Mouse (Mus musculus) forebrain, embryonic 13.5 days (tissue): ENCODE measurements around the gene Lpo. TPM values are rescaled to one million over a fixed set of nuclear protein-coding genes. Genes with fewer than 3 reads are reported as not detected.
A peak's percentile ranks its signal among the peaks of the same experiment; 100 is the strongest.

Experiments
- microRNA counts: library from miRNA; unstranded; fragments of <30 nt; microRNA quantifications from one replicate; lab custom pipeline; 2016
- microRNA-seq: library from miRNA; unstranded; fragments of <30 nt; microRNA quantifications from one replicate; pipeline ENCODE4, GENCODE M21; 2016
- polyA plus RNA-seq: library from polyadenylated mRNA; unstranded; fragments of >200 nt; fragmentation: Nextera tagmentation; extraction: Ambion mirVana; gene quantifications from 2 replicates; pipeline ENCODE4 v1.2.1, GENCODE M21; 2015

Lpo gene
- polyA plus RNA-seq, 1 experiment from 2014 or later = 0.18 TPM

MicroRNA genes within 50 kb of the gene (microRNA counts, 519-probe panel; counts per million panel counts)
- microRNA mmu-miR-142-3p (lab: Ali Mortazavi, UCI) = 3,174 counts per million, percentile 68 among the panel's probes with 10 or more counts
- microRNA mmu-miR-142-5p (lab: Ali Mortazavi, UCI) = 4,555 counts per million, percentile 85 among the panel's probes with 10 or more counts

Small RNAs within 50 kb of the gene (microRNA-seq; reads per million reads assigned to microRNA genes)
- gene Mir142 = not detected
- gene Mir142b = not detected

Other genes starting within 250 kb of the Lpo start
- 49.2 and 54.6 TPM in 2 replicates for gene Mtmr4, start 236.1 kb downstream of the Lpo start, polyA plus RNA-seq
- 0.27 and 0.53 TPM in 2 replicates for gene Hsf5, start 211.1 kb downstream of the Lpo start, polyA plus RNA-seq
- 0.70 and 1.5 TPM in 2 replicates for gene Rnf43, start 165.6 kb downstream of the Lpo start, polyA plus RNA-seq
- 168 and 177 TPM in 2 replicates for gene Supt4a, start 90.7 kb downstream of the Lpo start, polyA plus RNA-seq
- 20.7 and 29.1 TPM in 2 replicates for gene Tspoap1, start 67.7 kb downstream of the Lpo start, polyA plus RNA-seq
- gene Mpo, start 34.7 kb downstream of the Lpo start, polyA plus RNA-seq = 0.17 and 0.44 TPM in 2 replicates
- 11.8 and 15.5 TPM in 2 replicates for gene Mks1, start 24.9 kb upstream of the Lpo start, polyA plus RNA-seq
- not detected in 2 replicates for gene Epx, start 47.2 kb upstream of the Lpo start, polyA plus RNA-seq
- gene Olfr462, start 64.0 kb upstream of the Lpo start, polyA plus RNA-seq = not detected in 2 replicates
- gene Olfr463, start 69.1 kb upstream of the Lpo start, polyA plus RNA-seq = not detected in 2 replicates
- gene Olfr464, start 92.7 kb upstream of the Lpo start, polyA plus RNA-seq = not detected in 2 replicates
- 32.4 and 37.0 TPM in 2 replicates for gene Dynll2, start 159.2 kb upstream of the Lpo start, polyA plus RNA-seq
- gene Srsf1, start 219.1 kb upstream of the Lpo start, polyA plus RNA-seq = 393 and 402 TPM in 2 replicates
- gene Vezf1, start 240.0 kb upstream of the Lpo start, polyA plus RNA-seq = 65.6 and 72.7 TPM in 2 replicates